Mouse (Mus musculus) layer of hippocampus, adult 18-20 months (tissue): ENCODE results near the gene Prmt3. TPM values are rescaled to one million over a fixed set of nuclear protein-coding genes. Genes with fewer than 3 reads are reported as not detected.

Experiments used
- DNase-seq, 2 experiments: peaks; one replicate each; pipeline ENCODE4 v3.0.0; 2022; ENCODE audit warnings: low spot score in 2 of 2
- total RNA-seq, 2 experiments: library from RNA; stranded (reverse); gene quantifications; 2 replicates each; pipeline ENCODE4 v1.2.3; 2021

Gene Prmt3
- total RNA-seq, 2 experiments from 2014 or later: 31.9 to 34.7 TPM

- no peak for DNase-seq
Observed at GRCm38 (mm10) chr7:49794304-49794703, 16.2 kb downstream of the Prmt3 start.

GRCm38 (mm10) chr7:49797171-49797570 lies 19.0 kb downstream of the Prmt3 start:
- DNase-seq: no peak

DNA sequence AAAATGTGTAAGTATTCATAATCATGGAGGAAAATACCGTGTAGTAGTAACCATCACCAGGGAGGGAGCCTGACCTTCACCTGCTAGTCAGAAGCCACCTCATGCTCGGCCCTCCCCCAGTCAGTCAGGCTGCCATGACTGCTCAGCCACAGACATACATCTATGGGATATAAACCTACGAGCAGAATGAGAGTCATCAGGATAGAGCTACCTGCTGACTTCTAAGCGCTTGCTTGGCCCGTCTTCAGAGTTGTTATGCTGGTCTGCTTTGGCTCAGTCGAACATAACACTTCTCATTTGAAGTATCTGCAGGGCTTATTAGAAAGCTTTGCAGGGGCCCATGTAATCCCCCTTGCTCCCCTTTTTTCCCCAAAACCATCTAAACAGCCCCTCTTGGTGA lies 25.4 kb downstream of the Prmt3 start:
- no peak for DNase-seq

DNA sequence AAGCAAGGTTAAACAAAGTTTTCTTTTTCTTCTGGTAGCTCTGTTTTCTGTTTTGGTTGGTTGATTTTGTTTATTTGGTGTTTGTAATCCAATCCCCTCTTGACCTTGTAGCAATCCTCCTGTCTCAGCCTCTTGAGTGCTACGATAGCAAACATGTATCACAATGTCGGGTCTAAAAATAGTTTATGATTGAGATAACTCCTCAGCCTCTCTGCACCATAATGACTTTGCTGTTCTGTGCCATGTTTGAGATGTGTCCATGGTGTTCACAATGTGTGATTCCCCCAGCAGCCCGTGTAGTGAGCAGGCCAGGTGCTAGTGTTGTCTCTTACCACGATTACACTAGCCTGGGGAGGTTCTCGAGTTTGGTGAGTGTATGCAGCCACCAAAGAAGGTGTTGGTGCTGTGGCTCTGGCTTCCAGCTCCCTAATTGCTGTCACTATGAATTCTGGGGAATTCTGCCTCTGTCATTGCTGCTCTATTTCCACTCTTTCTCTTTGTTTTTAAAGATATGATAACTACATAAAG lies 26.6 kb downstream of the Prmt3 start:
- DNase-seq: no peak

- no peak for DNase-seq
Observed at GRCm38 (mm10) chr7:49805618-49806017, 27.5 kb downstream of the Prmt3 start.

DNA sequence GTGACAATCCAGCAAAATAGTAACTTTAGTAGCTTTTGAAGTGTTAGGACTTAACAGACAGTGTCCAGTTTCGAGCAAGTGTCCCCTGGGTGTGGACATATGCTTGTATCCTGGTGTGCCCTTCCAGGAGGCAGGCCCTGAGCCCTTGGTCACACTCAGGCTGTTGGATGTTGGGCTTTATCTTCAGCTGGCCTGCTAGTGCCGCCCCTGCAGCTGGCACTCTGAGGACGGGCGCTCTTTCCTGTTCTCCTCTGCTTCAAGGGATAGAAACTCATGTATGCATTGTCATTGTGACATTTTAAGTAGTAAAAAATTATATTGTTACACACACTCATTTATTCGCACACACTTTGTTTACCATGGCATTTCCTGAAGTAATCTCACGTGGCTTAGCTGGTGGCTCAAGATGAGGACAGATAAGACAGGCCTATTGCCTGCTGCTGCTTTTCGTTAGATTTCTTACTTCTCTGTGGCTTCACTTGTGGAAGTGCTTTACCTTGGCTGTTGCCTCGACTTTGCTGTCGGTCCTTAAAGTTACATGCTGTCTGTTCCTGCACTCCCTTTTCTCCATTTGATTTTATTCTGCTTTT lies 29.0 kb downstream of the Prmt3 start:
- DNase-seq: no peak

GRCm38 (mm10) chr7:49807846-49808622 lies 29.9 kb downstream of the Prmt3 start:
- DNase-seq: no peak

DNA sequence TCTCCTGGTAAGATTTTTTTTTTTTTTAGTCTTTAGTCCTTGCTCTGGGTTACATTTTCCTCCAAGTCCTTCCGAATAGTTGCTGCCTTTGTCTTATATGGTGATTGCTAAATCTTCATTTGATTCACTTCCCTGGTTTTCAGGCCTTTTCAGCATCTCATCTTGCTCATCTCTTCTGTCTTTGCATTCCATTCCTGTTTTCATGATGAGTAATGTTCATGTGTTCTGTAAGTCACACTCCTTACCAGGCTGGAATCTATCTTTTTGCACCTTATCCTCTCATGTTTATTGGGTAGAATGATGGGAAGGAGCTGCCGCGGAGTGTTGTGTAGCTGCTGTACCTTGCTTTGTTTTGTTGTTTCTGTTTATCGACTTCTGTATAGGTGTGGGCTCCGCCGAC lies 31.0 kb downstream of the Prmt3 start:
- no peak for DNase-seq

GRCm38 (mm10) chr7:49809562-49809961 lies 31.4 kb downstream of the Prmt3 start:
- no peak for DNase-seq

GRCm38 (mm10) chr7:49811346-49811745 lies 33.2 kb downstream of the Prmt3 start:
- peak in 1 of 2 experiments; percentile 49 for DNase-seq

DNA sequence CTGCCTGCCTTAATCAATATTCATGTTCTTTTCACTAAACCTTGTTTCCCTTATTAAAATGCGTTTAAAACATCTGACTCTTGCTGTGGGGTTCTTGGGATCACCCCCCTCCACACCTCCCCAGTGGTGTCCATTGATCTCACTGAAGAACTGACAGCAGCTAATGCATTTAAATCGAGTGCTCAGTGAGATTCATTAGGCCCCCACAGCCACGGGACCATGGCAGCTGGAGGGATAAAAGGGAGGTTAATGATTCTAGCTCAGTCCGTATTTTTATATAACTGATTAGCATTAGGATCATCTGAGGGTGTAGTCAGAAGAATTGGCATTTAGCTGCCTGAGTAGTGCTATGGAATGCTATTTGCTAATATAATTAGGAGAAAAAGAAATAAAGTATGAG lies 41.2 kb downstream of the Prmt3 start:
- no peak for DNase-seq

DNA sequence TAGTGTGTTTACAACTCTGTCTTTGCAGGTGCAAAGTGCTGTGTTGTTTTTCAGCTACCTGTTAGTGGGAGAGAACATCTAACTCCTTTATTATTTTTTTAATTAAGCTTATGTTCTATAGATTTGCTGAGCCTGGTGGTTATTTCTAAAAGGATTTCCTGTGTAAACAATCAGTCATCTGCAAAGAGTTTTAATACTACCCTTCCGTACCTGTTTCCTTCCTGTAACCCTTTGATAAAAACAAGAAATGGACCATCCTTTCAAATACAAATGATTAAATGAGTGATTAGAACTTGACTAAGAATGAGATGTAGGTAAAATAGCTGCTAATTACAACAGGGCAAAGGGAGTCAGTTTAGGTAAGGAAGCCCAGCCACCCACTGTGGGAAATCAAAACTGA lies 43.2 kb downstream of the Prmt3 start:
- no peak for DNase-seq

- no peak for DNase-seq
Observed at GRCm38 (mm10) chr7:49822028-49822427, 43.9 kb downstream of the Prmt3 start.

DNA sequence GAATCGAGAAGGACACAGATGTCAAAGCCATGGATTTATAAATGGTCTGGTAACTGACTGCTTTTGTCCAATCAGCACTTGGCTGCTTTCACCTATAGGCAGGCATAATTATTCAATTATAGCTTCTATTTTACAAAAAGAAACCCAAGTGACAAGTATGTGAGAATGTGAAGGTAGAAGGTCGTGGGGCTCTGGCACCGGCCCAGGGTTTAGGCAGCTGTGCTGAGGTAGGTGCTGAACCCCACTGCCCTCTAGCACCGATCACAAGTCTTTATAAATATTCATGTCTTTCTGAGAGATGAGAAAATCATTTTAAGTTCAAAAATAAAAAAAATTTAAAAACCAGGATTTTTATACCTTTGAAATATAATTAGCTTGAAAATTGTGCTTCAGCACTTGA lies 45.4 kb downstream of the Prmt3 start:
- no peak for DNase-seq

- no peak for DNase-seq
Observed at GRCm38 (mm10) chr7:49824043-49824442, 45.9 kb downstream of the Prmt3 start.

GRCm38 (mm10) chr7:49824581-49824980 lies 46.4 kb downstream of the Prmt3 start:
- DNase-seq: no peak

DNA sequence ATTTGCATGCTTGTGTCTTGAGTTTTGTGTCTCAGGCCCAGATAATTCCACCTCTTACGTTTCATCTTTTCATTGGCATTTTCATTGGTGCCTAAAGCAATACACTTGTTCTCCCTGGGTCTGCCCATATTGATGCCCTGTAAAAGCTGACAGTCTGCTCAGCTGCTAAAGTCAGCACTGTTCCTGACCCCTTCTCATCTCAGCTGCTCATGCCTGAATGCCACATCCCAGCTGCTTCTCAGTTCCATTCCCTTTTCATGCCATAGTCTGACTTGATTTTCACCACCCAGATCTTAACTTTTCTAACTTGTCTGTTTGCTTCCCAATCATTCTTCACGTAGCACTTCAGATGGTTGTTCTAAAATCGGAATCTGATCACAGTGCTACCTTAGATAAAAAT lies 47.3 kb downstream of the Prmt3 start:
- no peak for DNase-seq

DNA sequence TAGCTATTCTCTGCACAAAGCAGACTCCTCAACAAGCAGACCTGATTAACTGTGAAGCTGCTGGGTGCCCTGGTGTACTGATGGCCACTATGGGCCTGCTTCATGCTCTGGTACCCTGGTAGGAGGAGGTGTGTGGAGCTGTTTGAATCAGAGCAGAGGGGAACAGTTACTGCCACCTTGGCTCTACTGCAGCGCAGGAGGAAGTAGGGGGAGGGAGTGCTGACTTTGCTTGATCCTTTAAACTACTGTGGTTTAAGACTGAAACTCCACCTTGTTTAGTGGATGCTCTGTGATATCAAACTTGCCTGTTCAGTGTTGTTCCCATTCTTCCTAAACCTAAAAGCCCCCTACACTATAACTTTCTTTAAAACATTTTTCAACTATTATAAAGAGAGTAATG lies 49.8 kb downstream of the Prmt3 start:
- no peak for DNase-seq

DNA sequence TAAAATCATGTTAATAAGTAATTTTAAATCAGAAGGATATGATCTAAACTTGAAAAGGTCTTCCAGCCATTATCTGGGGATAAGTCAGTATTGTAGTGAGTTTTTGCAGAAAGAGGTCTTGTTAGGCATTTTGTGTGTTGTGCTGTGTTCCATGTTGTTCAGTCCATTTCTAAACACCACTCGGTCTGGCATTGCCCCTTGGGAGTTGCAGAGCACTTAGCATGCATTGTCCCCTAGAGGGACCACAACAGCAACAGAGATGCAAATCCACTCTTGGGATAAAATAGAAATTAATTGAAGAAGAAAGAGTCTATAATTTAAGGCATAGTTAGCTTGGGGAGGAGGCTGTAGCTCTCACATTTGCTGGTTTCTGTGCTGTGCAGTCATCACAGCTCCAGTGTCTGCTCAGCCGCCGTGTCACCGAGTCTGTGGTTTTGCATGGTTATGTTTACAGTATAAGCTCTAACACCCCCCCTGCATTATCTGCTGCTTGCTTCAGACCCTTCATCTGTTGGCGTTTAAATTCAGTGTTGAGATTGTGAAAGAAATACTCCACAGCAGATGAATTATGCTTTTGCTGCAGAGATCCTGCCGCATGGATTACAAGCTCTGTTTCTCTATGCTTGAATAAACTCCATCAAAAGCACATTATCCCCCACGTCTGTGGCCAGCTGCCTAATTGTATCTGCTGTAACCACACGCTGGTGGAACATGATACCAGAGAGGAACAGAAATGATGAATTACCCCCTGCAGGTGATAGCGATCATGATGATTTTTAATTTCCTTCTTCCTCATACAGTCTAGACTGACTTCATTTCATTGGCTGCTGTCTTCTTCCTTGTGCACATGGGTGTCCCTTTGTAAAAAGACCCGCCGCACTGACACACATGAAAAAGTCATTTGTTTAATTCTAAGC lies 64.5 kb downstream of the Prmt3 start:
- peak; percentile 32 to 68 for DNase-seq

- no peak for DNase-seq
Observed at GRCm38 (mm10) chr7:49843304-49843933, 65.3 kb downstream of the Prmt3 start.

- no peak for DNase-seq
Observed at GRCm38 (mm10) chr7:49847939-49848338, 69.8 kb downstream of the Prmt3 start.
